Mouse (Mus musculus) thymus, adult 2 months (tissue): ENCODE measurements at regions not wholly inside any gene's neighbourhood (a gene's known extent, or its start where the extent isn't known, plus 50 kb on each side); places are given as distances from the start of the nearest gene placed in this dataset.

Experiments used
- CTCF ChIP-seq: fragments of 200-500 bp; IDR thresholded peaks from 2 replicates; pipeline ENCODE4 v1.5.1; 2012; ENCODE audit warnings: mild to moderate bottlenecking, control low read depth, low read length, moderate library complexity, borderline replicate concordance; ENCODE audit not compliant: control insufficient read depth, poor library complexity, insufficient read depth; ENCODE audit errors: extremely low read depth
- POLR2A ChIP-seq: fragments of 200-500 bp; IDR thresholded peaks from 2 replicates; pipeline ENCODE4 v1.6.1; 2012; ENCODE audit warnings: mild to moderate bottlenecking, low read length, control low read depth, moderate library complexity; ENCODE audit not compliant: control insufficient read depth, poor library complexity, insufficient read depth; ENCODE audit errors: extremely low read depth

GRCm38 (mm10) chr6:99817245-99817644, 91.1 kb upstream of the Prok2 start:
- TF ChIP-seq CTCF (no peak), POLR2A (no peak)
